Mouse (Mus musculus) midbrain, embryonic 11.5 days (tissue): ENCODE results near the gene Trappc4. TPM values are rescaled to one million over a fixed set of nuclear protein-coding genes. Genes with fewer than 3 reads are reported as not detected.

Experiments used
- ATAC-seq: fragments of 200-750 bp; cut with Nextera tagmentation; 2 replicates; pipeline ENCODE4 v1.8.0; 2017; ENCODE audit warnings: moderate TSS enrichment, moderate library complexity; ENCODE audit not compliant: low FRiP score
- DNase-seq: peaks from one replicate; pipeline ENCODE4 v3.0.0; 2015; ENCODE audit warnings: low spot score; ENCODE audit errors: missing footprints
- H3K27ac ChIP-seq: fragments of 300-500 bp; sonication (generic); 2 replicates; pipeline ENCODE4 v1.5.1; 2014; ENCODE audit warnings: low read depth, low read length
- H3K27me3 ChIP-seq: fragments of 300-500 bp; sonication (generic); 2 replicates; pipeline ENCODE4 v1.6.1; 2014; ENCODE audit warnings: mild to moderate bottlenecking, low read length, moderate library complexity, mixed read lengths; ENCODE audit not compliant: control insufficient read depth, insufficient read depth
- H3K36me3 ChIP-seq: fragments of 300-500 bp; sonication (generic); 2 replicates; pipeline ENCODE4 v1.6.1; 2014; ENCODE audit warnings: mild to moderate bottlenecking, low read length, moderate library complexity, mixed read lengths; ENCODE audit not compliant: control insufficient read depth, insufficient read depth
- H3K4me1 ChIP-seq: fragments of 300-500 bp; sonication (generic); 2 replicates; pipeline ENCODE4 v1.6.1; 2014; ENCODE audit warnings: low read length; ENCODE audit not compliant: control insufficient read depth, insufficient read depth
- H3K4me2 ChIP-seq: fragments of 300-500 bp; sonication (generic); 2 replicates; pipeline ENCODE4 v1.6.1; 2014; ENCODE audit warnings: mild to moderate bottlenecking, moderate library complexity
- H3K4me3 ChIP-seq: fragments of 300-500 bp; sonication (generic); 2 replicates; pipeline ENCODE4 v1.5.1; 2014; ENCODE audit warnings: low read depth, low read length
- H3K9ac ChIP-seq: fragments of 300-500 bp; sonication (generic); 2 replicates; pipeline ENCODE4 v1.6.1; 2014; ENCODE audit warnings: low read length
- H3K9me3 ChIP-seq: fragments of 300-500 bp; sonication (generic); 2 replicates; pipeline ENCODE4 v1.6.1; 2016; ENCODE audit warnings: low read length; ENCODE audit not compliant: control insufficient read depth
- whole genome bisulfite sequencing: fragments of 180-500 bp; shearing (Covaris S2); extraction: QIAGEN DNeasy Blood & Tissue Kit; methylation state at CpG from one replicate; pipeline ENCODE4 v1.1.7; 2014; 5-methylcytosine and 5-hydroxymethylcytosine counted together
- polyA plus RNA-seq: library from polyadenylated mRNA; unstranded; fragments of >200 nt; fragmentation: Nextera tagmentation; extraction: Ambion mirVana; gene quantifications from 2 replicates; pipeline ENCODE4 v1.2.1, GENCODE M21; 2014

Trappc4 gene
- polyA plus RNA-seq, 1 experiment from 2014 or later, result 225 TPM

GRCm38 (mm10) chr9:44398087-44398486 is 9.3 kb downstream of the Trappc4 start:
- DNase-seq (no peak), ATAC-seq (no peak)
- Histone ChIP-seq H3K4me3 (no peak overlapping the region), H3K27ac (no peak overlapping the region), H3K36me3 (peaks cover 7% of the 10 kb centered on the region), H3K9me3 (no peaks in the 10 kb centered on the region), H3K4me1 (peaks cover 7% of the 10 kb centered on the region; the same call in 1 of the 2 replicates), H3K4me2 (no peak overlapping the region; the same call in 1 of the 2 replicates), H3K27me3 (no peaks in the 10 kb centered on the region), H3K9ac (no peak overlapping the region; the same call in 1 of the 2 replicates)
- 16% methylated on average over 4 of the region's 4 CpGs for WGBS

- Histone ChIP-seq H3K27me3 (no peaks in the 10 kb centered on the region), H3K9me3 (no peaks in the 10 kb centered on the region), H3K4me1 (peaks cover 7% of the 10 kb centered on the region; the same call in 1 of the 2 replicates), H3K9ac (peak within 1 kb of the TSS; percentile 81), H3K27ac (peak within 1 kb of the TSS; percentile 48; the same call in 1 of the 2 replicates), H3K36me3 (peaks cover 3% of the 10 kb centered on the region), H3K4me2 (peak within 1 kb of the TSS; percentile 98), H3K4me3 (peak within 1 kb of the TSS; percentile 76)
- under 1% methylated on average over 43 of the region's 43 CpGs for WGBS
- peak; percentile 95 for DNase-seq
- peak; percentile 98 for ATAC-seq
Observed at GRCm38 (mm10) chr9:44396684-44397411, 10.6 kb downstream of the Trappc4 start, which contains the start of gene Slc37a4. Gene Slc37a4, plus strand, starts transcription at chr9:44396852.

- DNase-seq, result peak; percentile 93
Observed at GRCm38 (mm10) chr9:44391466-44391865, 15.9 kb downstream of the Trappc4 start.

GRCm38 (mm10) chr9:44389273-44389672 is 18.1 kb downstream of the Trappc4 start:
- Histone ChIP-seq H3K9ac (no peak overlapping the region), H3K9me3 (no peaks in the 10 kb centered on the region), H3K27ac (no peak overlapping the region), H3K4me1 (no peaks in the 10 kb centered on the region), H3K4me3 (no peak overlapping the region), H3K27me3 (no peaks in the 10 kb centered on the region), H3K36me3 (peaks cover 29% of the 10 kb centered on the region), H3K4me2 (no peak overlapping the region)
- ATAC-seq (no peak), DNase-seq (peak; percentile 89)
- WGBS, result 67% methylated on average over 8 of the region's 8 CpGs

More at GRCm38 (mm10) chr9:44391466-44391865, 15.9 kb downstream of the Trappc4 start:
- Histone ChIP-seq H3K4me2 (no peak overlapping the region), H3K36me3 (peaks cover 22% of the 10 kb centered on the region), H3K4me1 (no peaks in the 10 kb centered on the region), H3K9ac (no peak overlapping the region), H3K9me3 (no peaks in the 10 kb centered on the region), H3K4me3 (no peak overlapping the region), H3K27me3 (no peaks in the 10 kb centered on the region), H3K27ac (no peak overlapping the region)
- ATAC-seq, result peak; percentile 55; the same call in 1 of the 2 replicates
- 40% methylated on average over 4 of the region's 4 CpGs for WGBS

- DNase-seq (no peak), ATAC-seq (no peak)
- H3K4me2 ChIP-seq, result no peak overlapping the region
- H3K27ac ChIP-seq, result no peak overlapping the region
- H3K4me3 ChIP-seq, result no peak overlapping the region
- H3K4me1 ChIP-seq, result no peaks in the 10 kb centered on the region
- H3K27me3 ChIP-seq, result no peaks in the 10 kb centered on the region
- peaks cover 35% of the 10 kb centered on the region for H3K36me3 ChIP-seq
- no peak overlapping the region for H3K9ac ChIP-seq
- 85% methylated on average over 3 of the region's 3 CpGs for WGBS
- no peaks in the 10 kb centered on the region for H3K9me3 ChIP-seq
Observed at GRCm38 (mm10) chr9:44387221-44387620, 20.2 kb downstream of the Trappc4 start.

- no peak overlapping the region for H3K27ac ChIP-seq
- H3K4me3 ChIP-seq, result no peak overlapping the region
- no peaks in the 10 kb centered on the region for H3K27me3 ChIP-seq
- no peak for ATAC-seq
- no peak overlapping the region for H3K9ac ChIP-seq
- peaks cover 39% of the 10 kb centered on the region for H3K36me3 ChIP-seq
- 93% methylated on average over 13 of the region's 13 CpGs for WGBS
- peaks cover 9% of the 10 kb centered on the region for H3K4me1 ChIP-seq
- no peak overlapping the region for H3K4me2 ChIP-seq
- H3K9me3 ChIP-seq, result no peaks in the 10 kb centered on the region
- no peak for DNase-seq
Observed at GRCm38 (mm10) chr9:44384596-44384995, 22.8 kb downstream of the Trappc4 start.

GRCm38 (mm10) chr9:44379862-44380261 is 27.5 kb downstream of the Trappc4 start:
- Histone ChIP-seq H3K9me3 (no peaks in the 10 kb centered on the region), H3K4me2 (peak overlapping the region; percentile 93), H3K9ac (peak overlapping the region; percentile 94), H3K27ac (peak overlapping the region; percentile 63; the same call in 1 of the 2 replicates), H3K27me3 (no peaks in the 10 kb centered on the region), H3K4me3 (peak overlapping the region; percentile 89), H3K36me3 (peaks cover 13% of the 10 kb centered on the region; the same call in 1 of the 2 replicates), H3K4me1 (peaks cover 12% of the 10 kb centered on the region)
- 18% methylated on average over 15 of the region's 15 CpGs for WGBS
- peak; percentile 43; the same call in 1 of the 2 replicates for ATAC-seq
- no peak for DNase-seq

GRCm38 (mm10) chr9:44379054-44379834 is 28.2 kb downstream of the Trappc4 start, which contains the start of gene Hyou1:
Gene Hyou1, plus strand, starts transcription at chr9:44379490.
- WGBS, result under 1% methylated on average over 82 of the region's 83 CpGs
- peaks cover 12% of the 10 kb centered on the region for H3K4me1 ChIP-seq
- ATAC-seq, result peak; percentile 99
- peak within 1 kb of the TSS; percentile 93 for H3K4me2 ChIP-seq
- H3K27ac ChIP-seq, result peak within 1 kb of the TSS; percentile 63
- no peaks in the 10 kb centered on the region for H3K9me3 ChIP-seq
- H3K36me3 ChIP-seq, result peaks cover 12% of the 10 kb centered on the region; the same call in 1 of the 2 replicates
- DNase-seq, result peak; percentile 100
- peak within 1 kb of the TSS; percentile 94 for H3K9ac ChIP-seq
- H3K27me3 ChIP-seq, result no peaks in the 10 kb centered on the region
- peak within 1 kb of the TSS; percentile 89 for H3K4me3 ChIP-seq
